ENCODE assay signal across 10 mouse cellular contexts in genomic region chr7:35659173-35659572, GRCm38 (mm10). TPM values are rescaled to one million over a fixed set of nuclear protein-coding genes. Genes with fewer than 3 reads are reported as not detected.
DNase-seq lines count a peak whose midpoint lies in the region; ATAC-seq and TF ChIP-seq lines count a peak whose summit lies in the region.
"Had no signal": no experiment of that assay in that cellular context is flagged by ENCODE, and none has a peak within 500 bp of the region (broad histone marks: within the 10 kb centered on the region; RNA-seq: fewer than 3 reads in every experiment).

No protein-coding gene starts in this region.

- no peak for TF ChIP-seq EP300 in stomach, postnatal 0 days (optimal IDR thresholded peaks at IDR 0.05)

- H3K9me3 ChIP-seq in hindbrain, embryonic 11.5 days (ENCODE audit: control insufficient read depth, low read length) = no peaks in the 10 kb centered on the region
- no peaks in the 10 kb centered on the region for H3K9me3 ChIP-seq in hindbrain, embryonic 12.5 days (replicated peaks)
- no peaks in the 10 kb centered on the region for H3K9me3 ChIP-seq in G1E (replicated peaks)
- H3K9me3 ChIP-seq in stomach, postnatal 0 days (ENCODE audit: control insufficient read depth, low read length) = no peaks in the 10 kb centered on the region
- no peaks in the 10 kb centered on the region for H3K9me3 ChIP-seq in midbrain, embryonic 16.5 days (replicated peaks; ENCODE audit: control insufficient read depth, low read length, poor library complexity, severe bottlenecking)
- H3K9me3 ChIP-seq: embryonic facial prominence, embryonic 12.5 days had no signal

- H3K9ac ChIP-seq in hindbrain, embryonic 11.5 days (ENCODE audit: low read depth, low read length) = no peak overlapping the region
- H3K9ac ChIP-seq in hindbrain, embryonic 12.5 days = no peak overlapping the region
- no peak overlapping the region for H3K9ac ChIP-seq in stomach, postnatal 0 days (ENCODE audit: low read length)
- no peak overlapping the region for H3K9ac ChIP-seq in midbrain, embryonic 16.5 days (ENCODE audit: low read depth, low read length)
- H3K9ac ChIP-seq: embryonic facial prominence, embryonic 12.5 days; limb, embryonic 12.5 days had no signal

- no peaks in the 10 kb centered on the region for H3K36me3 ChIP-seq in hindbrain, embryonic 11.5 days (ENCODE audit: control insufficient read depth, insufficient read depth, low read length)
- no peaks in the 10 kb centered on the region for H3K36me3 ChIP-seq in hindbrain, embryonic 12.5 days
- no peaks in the 10 kb centered on the region for H3K36me3 ChIP-seq in G1E (replicated peaks)
- H3K36me3 ChIP-seq in stomach, postnatal 0 days (ENCODE audit: control insufficient read depth, insufficient read depth, low read length) = no peaks in the 10 kb centered on the region
- H3K36me3 ChIP-seq in midbrain, embryonic 16.5 days (ENCODE audit: control insufficient read depth, insufficient read depth, low read length) = no peaks in the 10 kb centered on the region
- H3K36me3 ChIP-seq: embryonic facial prominence, embryonic 12.5 days; limb, embryonic 12.5 days had no signal

- no peak overlapping the region for H3K4me3 ChIP-seq in hindbrain, embryonic 11.5 days (ENCODE audit: low read depth, low read length)
- H3K4me3 ChIP-seq in hindbrain, embryonic 12.5 days = no peak overlapping the region
- no peak overlapping the region for H3K4me3 ChIP-seq in G1E (ENCODE audit: low read depth, low read length)
- H3K4me3 ChIP-seq in stomach, postnatal 0 days (ENCODE audit: low read depth, low read length) = no peak overlapping the region
- no peak overlapping the region for H3K4me3 ChIP-seq in midbrain, embryonic 16.5 days (ENCODE audit: low read depth, low read length)
- H3K4me3 ChIP-seq: embryonic facial prominence, embryonic 12.5 days; limb, embryonic 12.5 days had no signal

- H3K27ac ChIP-seq in hindbrain, embryonic 11.5 days (ENCODE audit: low read depth, low read length) = no peak overlapping the region
- no peak overlapping the region for H3K27ac ChIP-seq in hindbrain, embryonic 12.5 days
- no peak overlapping the region for H3K27ac ChIP-seq in stomach, postnatal 0 days (replicated peaks)
- no peak overlapping the region for H3K27ac ChIP-seq in midbrain, embryonic 16.5 days (ENCODE audit: low read length)
- H3K27ac ChIP-seq: embryonic facial prominence, embryonic 12.5 days; limb, embryonic 12.5 days had no signal

- H3K4me2 ChIP-seq in hindbrain, embryonic 11.5 days (replicated peaks; ENCODE audit: low read depth, low read length) = no peak overlapping the region
- no peak overlapping the region for H3K4me2 ChIP-seq in hindbrain, embryonic 12.5 days (replicated peaks)
- no peak overlapping the region for H3K4me2 ChIP-seq in stomach, postnatal 0 days (replicated peaks; ENCODE audit: low read depth)
- H3K4me2 ChIP-seq in midbrain, embryonic 16.5 days (ENCODE audit: low read length) = no peak overlapping the region
- H3K4me2 ChIP-seq: embryonic facial prominence, embryonic 12.5 days; limb, embryonic 12.5 days had no signal

- H3K27me3 ChIP-seq in hindbrain, embryonic 11.5 days (ENCODE audit: control insufficient read depth, insufficient read depth, low read length) = no peaks in the 10 kb centered on the region
- H3K27me3 ChIP-seq in hindbrain, embryonic 12.5 days = no peaks in the 10 kb centered on the region
- H3K27me3 ChIP-seq in G1E (ENCODE audit: insufficient read depth, low read length) = peaks cover 10% of the 10 kb centered on the region; the same call in 1 of the 2 replicates
- no peaks in the 10 kb centered on the region for H3K27me3 ChIP-seq in stomach, postnatal 0 days (ENCODE audit: control insufficient read depth, insufficient read depth, low read length)
- H3K27me3 ChIP-seq in midbrain, embryonic 16.5 days (ENCODE audit: control insufficient read depth, insufficient read depth, low read depth, low read length) = no peaks in the 10 kb centered on the region
- H3K27me3 ChIP-seq: embryonic facial prominence, embryonic 12.5 days; limb, embryonic 12.5 days had no signal

- peak; percentile 77; the same call in 1 of the 2 replicates for TF ChIP-seq CTCF in G1E (IDR thresholded peaks at IDR 0.05; ENCODE audit: low read depth, low read length)
- TF ChIP-seq CTCF in stomach, postnatal 0 days (IDR thresholded peaks at IDR 0.05; ENCODE audit: low read depth) = peak; percentile 75

- H3K4me1 ChIP-seq in hindbrain, embryonic 11.5 days (replicated peaks; ENCODE audit: control insufficient read depth, insufficient read depth, low read length) = peaks cover 4% of the 10 kb centered on the region; the same call in 1 of the 2 replicates
- peaks cover 9% of the 10 kb centered on the region for H3K4me1 ChIP-seq in hindbrain, embryonic 12.5 days
- no peaks in the 10 kb centered on the region for H3K4me1 ChIP-seq in G1E (ENCODE audit: insufficient read depth, low read depth, low read length)
- H3K4me1 ChIP-seq in stomach, postnatal 0 days (replicated peaks; ENCODE audit: control insufficient read depth, insufficient read depth) = no peaks in the 10 kb centered on the region
- peaks cover 7% of the 10 kb centered on the region for H3K4me1 ChIP-seq in midbrain, embryonic 16.5 days (ENCODE audit: control insufficient read depth, insufficient read depth, low read length)

- 61% methylated on average over 3 of the region's 3 CpGs for WGBS in hindbrain, embryonic 11.5 days
- 54% methylated on average over 3 of the region's 3 CpGs for WGBS in hindbrain, embryonic 12.5 days
- WGBS in stomach, postnatal 0 days = 57% methylated on average over 3 of the region's 3 CpGs
- WGBS in midbrain, embryonic 16.5 days = 59% methylated on average over 3 of the region's 3 CpGs

- ATAC-seq in hindbrain, embryonic 11.5 days (ENCODE audit: low FRiP score) = no peak
- no peak for ATAC-seq in hindbrain, embryonic 12.5 days (ENCODE audit: low FRiP score)
- ATAC-seq in G1E (ENCODE audit: extremely low read depth, insufficient number of reproducible peaks, low FRiP score, poor library complexity, severe bottlenecking) = no peak
- no peak for ATAC-seq in stomach, postnatal 0 days (ENCODE audit: low FRiP score, low TSS enrichment)
- ATAC-seq in midbrain, embryonic 16.5 days = no peak
- ATAC-seq in activated CD4-positive, CD25-positive, alpha-beta regulatory T cell, adult 4 months = no peak

- peak; percentile 54 for DNase-seq in hindbrain, embryonic 11.5 days (ENCODE audit: low spot score)
- peak; percentile 74 to 75 for DNase-seq in B cell, adult 2 months
- no peak for DNase-seq in G1E (ENCODE audit: low spot score)
- peak; percentile 11 to 69 for DNase-seq in kidney, postnatal 36 days
- peak; percentile 42 for DNase-seq in stomach, postnatal 0 days (ENCODE audit: low spot score)

RNA-seq across cellular contexts. Expression of gene Pdcd5, which starts 11.9 kb away (rescaled TPM):
- 306 and 325 TPM in 2 replicates for polyA plus RNA-seq in hindbrain, embryonic 11.5 days (2014; fragmentation: Nextera tagmentation; extraction: Ambion mirVana)
- polyA plus RNA-seq in hindbrain, embryonic 12.5 days (2016; fragmentation: Nextera tagmentation; extraction: Ambion mirVana) = 257 and 263 TPM in 2 replicates
- total RNA-seq in G1E (2014; fragmentation: Nextera tagmentation) = 115 and 130 TPM in 2 replicates
- total RNA-seq in G1E (2017) = 118 and 119 TPM in 2 replicates
- polyA plus RNA-seq in G1E (2012) = 154 and 164 TPM in 2 replicates
- 190 and 196 TPM in 2 replicates for polyA plus RNA-seq in stomach, postnatal 0 days (2015; fragmentation: Nextera tagmentation; extraction: Ambion mirVana)
- polyA plus RNA-seq in midbrain, embryonic 16.5 days (2015; fragmentation: Nextera tagmentation; extraction: Ambion mirVana) = 233 and 236 TPM in 2 replicates
- 10 to 100 TPM; 56.8 to 86.6 TPM for polyA plus RNA-seq in activated CD4-positive, CD25-positive, alpha-beta regulatory T cell, adult 4 months (2017; shearing (Covaris generic))
